10 mouse cellular contexts compared by ENCODE assay signal in genomic region chr16:30549516-30549915, GRCm38 (mm10). TPM values are rescaled to one million over a fixed set of nuclear protein-coding genes. Genes with fewer than 3 reads are reported as not detected.
DNase-seq lines count a peak whose midpoint lies in the region; ATAC-seq and TF ChIP-seq lines count a peak whose summit lies in the region.
"Had no signal": no experiment of that assay in that cellular context is flagged by ENCODE, and none has a peak within 500 bp of the region (broad histone marks: within the 10 kb centered on the region; RNA-seq: fewer than 3 reads in every experiment).

No protein-coding gene starts in this region.

- peaks cover 9% of the 10 kb centered on the region; the same call in 1 of the 2 replicates for H3K9me3 ChIP-seq in forebrain, embryonic 10.5 days
- no peaks in the 10 kb centered on the region for H3K9me3 ChIP-seq in intestine, postnatal 0 days (ENCODE audit: control insufficient read depth)
- H3K9me3 ChIP-seq in neural tube, embryonic 12.5 days, result 0 out of 2 replicates have a peak, but pooled peaks cover 3% of the 10 kb centered on the region

- H3K36me3 ChIP-seq in forebrain, embryonic 10.5 days (replicated peaks), result peaks cover 31% of the 10 kb centered on the region
- no peaks in the 10 kb centered on the region for H3K36me3 ChIP-seq in intestine, postnatal 0 days (ENCODE audit: control insufficient read depth, insufficient read depth)
- peaks cover 24% of the 10 kb centered on the region for H3K36me3 ChIP-seq in neural tube, embryonic 12.5 days

- no peak for TF ChIP-seq CTCF in layer of hippocampus, adult 2 months (conservative IDR thresholded peaks at IDR 0.05)
- no peak for TF ChIP-seq CTCF in intestine, postnatal 0 days (IDR thresholded peaks at IDR 0.05; ENCODE audit: low read depth)

- DNase-seq in layer of hippocampus, adult 2 months (ENCODE audit: low spot score in 2 of 2), result no peak
- DNase-seq in layer of hippocampus, postnatal 10 days (ENCODE audit: low spot score in 2 of 2), result no peak
- DNase-seq in forebrain, embryonic 10.5 days (ENCODE audit: extremely low spot score, low spot score), result no peak
- DNase-seq in layer of hippocampus, adult 18-20 months (ENCODE audit: low spot score in 2 of 2), result no peak
- no peak for DNase-seq in urinary bladder, postnatal 25 days (ENCODE audit: low spot score)
- DNase-seq in Muller cell, postnatal 12 days (ENCODE audit: inconsistent ontology term), result no peak
- DNase-seq: cerebellum, adult 8-10 months had no signal

- H3K4me2 ChIP-seq in intestine, postnatal 0 days (replicated peaks; ENCODE audit: low read depth), result peak overlapping the region; percentile 99
- peak overlapping the region; percentile 72 for H3K4me2 ChIP-seq in neural tube, embryonic 12.5 days (replicated peaks)

- peaks cover 30% of the 10 kb centered on the region for H3K4me1 ChIP-seq in forebrain, embryonic 10.5 days
- H3K4me1 ChIP-seq in intestine, postnatal 0 days (replicated peaks; ENCODE audit: control insufficient read depth, insufficient read depth, low read length), result 0 out of 2 replicates have a peak, but pooled peaks cover 3% of the 10 kb centered on the region
- H3K4me1 ChIP-seq in neural tube, embryonic 12.5 days, result peaks cover 20% of the 10 kb centered on the region; the same call in 1 of the 2 replicates

- H3K4me3 ChIP-seq in layer of hippocampus, adult 2 months, result peak overlapping the region; percentile 52
- H3K4me3 ChIP-seq in forebrain, embryonic 10.5 days, result peak overlapping the region; percentile 78
- H3K4me3 ChIP-seq in intestine, postnatal 0 days (ENCODE audit: low read depth, low read length), result peak overlapping the region; percentile 65; the same call in 1 of the 2 replicates
- H3K4me3 ChIP-seq in neural tube, embryonic 12.5 days, result peak overlapping the region; percentile 77

- 86% methylated on average over 7 of the region's 7 CpGs for WGBS in forebrain, embryonic 10.5 days
- 81% methylated on average over 7 of the region's 7 CpGs for WGBS in intestine, postnatal 0 days
- 85% methylated on average over 7 of the region's 7 CpGs for WGBS in neural tube, embryonic 12.5 days

- ATAC-seq in intestine, postnatal 0 days, result no peak
- 0 out of 2 replicates have a peak, but pooled peaks have one; percentile 10 for ATAC-seq in neural tube, embryonic 12.5 days (ENCODE audit: low FRiP score, low read depth)

- peaks cover 24% of the 10 kb centered on the region for H3K27me3 ChIP-seq in forebrain, embryonic 10.5 days (ENCODE audit: poor library complexity, severe bottlenecking)
- H3K27me3 ChIP-seq in intestine, postnatal 0 days (replicated peaks; ENCODE audit: control insufficient read depth, insufficient read depth, low read length), result no peaks in the 10 kb centered on the region
- no peaks in the 10 kb centered on the region for H3K27me3 ChIP-seq in neural tube, embryonic 12.5 days (replicated peaks)

- H3K27ac ChIP-seq in layer of hippocampus, adult 2 months, result peak overlapping the region; percentile 83
- peak overlapping the region; percentile 94 for H3K27ac ChIP-seq in forebrain, embryonic 10.5 days
- H3K27ac ChIP-seq in intestine, postnatal 0 days (ENCODE audit: low read depth, low read length), result no peak overlapping the region
- no peak overlapping the region for H3K27ac ChIP-seq in neural tube, embryonic 12.5 days

- H3K9ac ChIP-seq in intestine, postnatal 0 days (ENCODE audit: low read depth, low read length), result no peak overlapping the region
- H3K9ac ChIP-seq in neural tube, embryonic 12.5 days, result peak overlapping the region; percentile 87

RNA-seq across cellular contexts. Expression of gene Tmem44, which starts 1.1 kb away (rescaled TPM):
- 10 to 100 TPM; 28.5 to 32.0 TPM for total RNA-seq in layer of hippocampus, adult 2 months (2021)
- total RNA-seq in layer of hippocampus, postnatal 10 days (2021), result 10 to 100 TPM; 55.9 to 61.6 TPM
- 18.8 and 19.9 TPM in 2 replicates for polyA plus RNA-seq in forebrain, embryonic 10.5 days (2016; fragmentation: Nextera tagmentation; extraction: Ambion mirVana)
- polyA plus RNA-seq in intestine, postnatal 0 days (2015; fragmentation: Nextera tagmentation; extraction: Ambion mirVana), result 2.9 and 3.1 TPM in 2 replicates
- 60.8 and 61.7 TPM in 2 replicates for polyA plus RNA-seq in neural tube, embryonic 12.5 days (2016; fragmentation: Nextera tagmentation; extraction: Ambion mirVana)
- 10 to 100 TPM; 27.9 to 33.1 TPM for total RNA-seq in layer of hippocampus, adult 18-20 months (2021)
- total RNA-seq: neutrophil, adult 5-6 weeks had no signal

RNA-seq across cellular contexts. Expression of gene Lsg1, which starts 37.9 kb away (rescaled TPM):
- total RNA-seq in layer of hippocampus, adult 2 months (2021), result 10 to 100 TPM; 16.7 to 20.7 TPM
- total RNA-seq in layer of hippocampus, postnatal 10 days (2021), result 10 to 100 TPM; 24.4 to 25.6 TPM
- 86.6 and 87.4 TPM in 2 replicates for polyA plus RNA-seq in forebrain, embryonic 10.5 days (2016; fragmentation: Nextera tagmentation; extraction: Ambion mirVana)
- polyA plus RNA-seq in intestine, postnatal 0 days (2015; fragmentation: Nextera tagmentation; extraction: Ambion mirVana), result 23.1 and 24.5 TPM in 2 replicates
- polyA plus RNA-seq in neural tube, embryonic 12.5 days (2016; fragmentation: Nextera tagmentation; extraction: Ambion mirVana), result 72.8 and 73.6 TPM in 2 replicates
- 10 to 100 TPM; 18.6 to 23.3 TPM for total RNA-seq in layer of hippocampus, adult 18-20 months (2021)

RNA-seq across cellular contexts. Expression of gene Fam43a, which starts 50.0 kb away (rescaled TPM):
- 10 to 100 TPM in 1 of 2 experiments, 1 to 10 TPM in 1; 9.2 to 10.3 TPM for total RNA-seq in layer of hippocampus, adult 2 months (2021)
- 10 to 100 TPM; 14.8 to 16.9 TPM for total RNA-seq in layer of hippocampus, postnatal 10 days (2021)
- 13.8 and 14.7 TPM in 2 replicates for polyA plus RNA-seq in forebrain, embryonic 10.5 days (2016; fragmentation: Nextera tagmentation; extraction: Ambion mirVana)
- 5.6 and 5.9 TPM in 2 replicates for polyA plus RNA-seq in intestine, postnatal 0 days (2015; fragmentation: Nextera tagmentation; extraction: Ambion mirVana)
- polyA plus RNA-seq in neural tube, embryonic 12.5 days (2016; fragmentation: Nextera tagmentation; extraction: Ambion mirVana), result 20.2 and 23.2 TPM in 2 replicates
- total RNA-seq in layer of hippocampus, adult 18-20 months (2021), result 10 to 100 TPM; 11.0 to 13.2 TPM

Comparison
In these comparisons a context has a peak if more than half of its experiments do, and no peak if none do; other contexts are left out.
1. H3K27ac ChIP-seq: peak in layer of hippocampus, adult 2 months (single experiment) and forebrain, embryonic 10.5 days (single experiment); none in intestine, postnatal 0 days (single experiment) and neural tube, embryonic 12.5 days (single experiment).
2. Peak in every context shown above with its lines, with median percentiles within 50 percentile points of each other: H3K4me3 ChIP-seq.